Mouse (Mus musculus) small intestine, adult 2 months (tissue): ENCODE measurements around the gene Fto.

ENCODE experiments used
- CTCF ChIP-seq: fragments of 200-500 bp; IDR thresholded peaks from 2 replicates; pipeline ENCODE4 v1.5.1; 2012; ENCODE audit warnings: low read depth, mild to moderate bottlenecking, control low read depth, inconsistent platforms, low read length, moderate library complexity, mixed read lengths; ENCODE audit not compliant: insufficient replicate concordance, insufficient read length; ENCODE audit errors: extremely low read depth
- POLR2A ChIP-seq: fragments of 200-500 bp; IDR thresholded peaks from 2 replicates; pipeline ENCODE4 v1.6.1; 2012; ENCODE audit warnings: low read depth, mild to moderate bottlenecking, control low read depth, inconsistent platforms, low read length, moderate library complexity

DNA sequence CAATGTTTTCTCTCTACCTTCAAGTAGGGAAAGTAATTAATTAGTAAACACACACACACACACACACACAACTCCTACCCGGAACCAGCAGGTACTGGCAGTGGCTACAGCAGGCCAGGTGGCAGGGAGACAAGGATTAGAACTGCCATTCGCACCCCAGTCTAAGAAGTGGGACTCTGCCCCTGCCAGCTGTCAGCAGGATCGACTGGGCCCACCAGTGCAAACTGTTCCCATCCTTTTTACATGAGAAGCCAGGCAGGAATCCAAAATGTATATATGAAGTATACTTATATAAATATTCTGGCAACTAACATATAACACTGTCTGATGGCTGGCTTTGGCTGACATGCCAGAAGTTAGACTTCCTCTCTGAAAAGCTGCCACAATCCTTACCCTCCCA lies 250.0 kb downstream of the Fto start:
- no peak for TF ChIP-seq POLR2A
- TF ChIP-seq CTCF = no peak
